Mouse (Mus musculus) embryonic fibroblast, embryonic 13.5 days (primary cell): ENCODE results near the gene Actr3b.

ENCODE experiments used
- CTCF ChIP-seq: IDR thresholded peaks from 2 replicates; pipeline ENCODE4 v1.5.1; 2011; ENCODE audit warnings: mild to moderate bottlenecking, control low read depth, low read length, moderate library complexity, borderline replicate concordance; ENCODE audit not compliant: insufficient read depth
- POLR2A ChIP-seq: IDR thresholded peaks from 2 replicates; pipeline ENCODE4 v1.6.1; 2011; ENCODE audit warnings: low read depth, mild to moderate bottlenecking, control low read depth, low read length, moderate library complexity

DNA sequence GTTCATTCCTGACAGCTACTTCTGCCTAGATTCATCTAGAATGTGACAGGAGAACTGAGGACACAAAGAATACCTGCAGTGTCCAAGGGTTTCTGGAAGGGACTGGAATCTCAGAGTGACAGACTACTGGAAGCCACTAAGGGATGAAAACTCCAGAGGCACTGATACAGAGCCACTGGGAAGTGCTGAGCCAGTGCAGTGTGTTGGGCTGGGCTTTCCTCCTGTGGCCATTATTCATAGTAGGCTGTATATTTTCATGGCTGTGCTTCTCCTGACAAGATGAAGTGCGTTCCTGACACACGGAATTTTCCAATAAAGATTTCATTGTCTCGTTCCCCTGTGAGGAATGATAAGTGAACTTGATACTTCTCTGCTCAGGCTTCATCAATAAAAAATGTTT is 126.9 kb downstream of the Actr3b start:
- no peak for TF ChIP-seq POLR2A
- TF ChIP-seq CTCF: no peak
